Mouse (Mus musculus): Measurements from ENCODE around the gene Cwc22.

Gene Cwc22

GRCm38 (mm10) chr2:77969956-77970355 is 23.8 kb upstream of the Cwc22 start:
- DNase-seq (ENCODE audit: low spot score): no peak

- DNase-seq (ENCODE audit: low spot score): no peak
These were observed 16.4 kb upstream of the Cwc22 start for GRCm38 (mm10) chr2:77962450-77963193.

- no peak for DNase-seq (ENCODE audit: low spot score)
These were observed 15.1 kb upstream of the Cwc22 start for GRCm38 (mm10) chr2:77961256-77961655.

DNA sequence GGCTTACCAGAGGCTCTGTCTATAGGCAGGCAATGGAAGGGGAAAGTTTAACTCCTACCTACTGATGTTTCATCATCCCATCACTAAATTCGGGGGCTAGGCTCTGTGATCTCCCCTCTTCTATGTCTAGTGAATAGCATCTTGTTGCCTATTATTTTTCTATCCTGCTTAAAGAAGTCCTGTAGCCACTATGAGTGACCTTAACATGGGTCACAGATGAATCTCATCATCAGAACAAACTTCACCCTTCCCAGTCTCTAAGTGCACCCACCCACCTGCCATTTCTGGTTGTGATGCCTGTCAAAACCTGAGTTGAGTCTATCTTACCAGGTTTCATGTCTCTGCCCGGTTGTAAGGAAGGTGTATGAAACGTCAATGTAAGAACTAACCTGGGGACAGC is 14.5 kb upstream of the Cwc22 start:
- no peak for DNase-seq (ENCODE audit: low spot score)

DNA sequence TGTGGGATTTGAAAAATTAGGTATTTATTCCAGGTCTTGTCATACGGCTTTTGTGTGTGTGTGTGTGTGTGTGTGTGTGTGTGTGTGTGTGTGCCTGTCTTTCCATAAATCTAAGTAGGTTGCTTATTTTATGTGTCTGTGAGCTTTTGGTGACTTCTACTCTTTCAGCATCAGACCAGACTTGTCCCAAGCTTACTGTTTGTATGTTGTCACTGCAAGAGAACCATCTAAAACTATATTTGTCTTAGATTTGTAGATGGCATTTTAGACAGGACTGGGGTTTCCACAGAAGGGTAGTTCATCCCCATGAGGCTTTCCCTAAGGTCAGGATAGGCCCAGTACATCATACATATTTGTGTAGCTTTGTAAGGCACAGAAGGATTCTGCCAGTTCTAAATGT is 13.2 kb upstream of the Cwc22 start:
- DNase-seq (ENCODE audit: low spot score): no peak

DNA sequence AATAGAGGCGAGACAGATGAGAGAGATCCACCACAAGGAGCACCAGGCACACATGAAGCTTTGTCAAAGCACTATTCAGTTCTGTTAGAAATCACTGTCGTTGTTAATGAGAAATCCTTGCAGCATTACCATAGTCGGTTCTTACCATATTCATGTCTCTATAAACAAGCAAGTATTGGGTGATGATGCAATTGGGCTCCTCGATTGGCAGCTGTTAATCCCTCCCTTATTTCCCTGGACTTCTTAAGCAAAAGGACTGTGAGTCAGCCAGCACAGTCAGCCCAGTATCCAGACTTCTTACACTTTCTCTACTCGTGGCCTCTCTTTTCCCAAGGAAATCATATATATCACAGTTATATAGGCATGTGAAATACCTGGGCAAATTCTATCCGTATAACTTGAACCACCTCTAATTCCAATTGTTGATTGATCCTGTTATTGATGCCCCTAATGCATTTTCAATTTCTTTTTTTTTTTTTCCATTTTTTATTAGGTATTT is 5.3 kb upstream of the Cwc22 start:
- DNase-seq (ENCODE audit: low spot score): no peak

- DNase-seq (ENCODE audit: low spot score): no peak
These were observed 3.9 kb upstream of the Cwc22 start for GRCm38 (mm10) chr2:77950111-77950510.

- DNase-seq (ENCODE audit: low spot score): no peak
These were observed 3.3 kb upstream of the Cwc22 start for GRCm38 (mm10) chr2:77949521-77949920.

- no peak for DNase-seq (ENCODE audit: low spot score)
These were observed 2.7 kb upstream of the Cwc22 start for GRCm38 (mm10) chr2:77948921-77949320.

DNA sequence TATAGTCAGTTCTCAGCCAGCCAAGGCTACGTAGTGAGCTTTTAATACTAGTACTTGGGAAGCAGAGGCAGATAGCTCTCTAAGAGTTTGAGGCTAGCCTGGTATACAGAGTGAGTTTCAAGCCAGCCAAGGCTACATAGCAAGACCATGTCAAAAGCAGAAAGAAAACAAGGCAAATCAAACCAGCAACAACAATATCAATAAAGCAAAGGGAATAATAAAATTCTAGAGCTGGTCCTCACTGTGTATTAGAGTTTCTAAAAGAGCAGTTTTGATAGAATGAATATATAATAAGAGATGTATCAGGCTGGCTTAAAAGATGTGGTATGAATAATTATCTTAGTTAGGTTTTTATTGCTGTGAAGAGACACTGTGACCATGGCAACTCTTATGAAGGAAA is 2.0 kb upstream of the Cwc22 start:
- no peak for DNase-seq (ENCODE audit: low spot score)

DNA sequence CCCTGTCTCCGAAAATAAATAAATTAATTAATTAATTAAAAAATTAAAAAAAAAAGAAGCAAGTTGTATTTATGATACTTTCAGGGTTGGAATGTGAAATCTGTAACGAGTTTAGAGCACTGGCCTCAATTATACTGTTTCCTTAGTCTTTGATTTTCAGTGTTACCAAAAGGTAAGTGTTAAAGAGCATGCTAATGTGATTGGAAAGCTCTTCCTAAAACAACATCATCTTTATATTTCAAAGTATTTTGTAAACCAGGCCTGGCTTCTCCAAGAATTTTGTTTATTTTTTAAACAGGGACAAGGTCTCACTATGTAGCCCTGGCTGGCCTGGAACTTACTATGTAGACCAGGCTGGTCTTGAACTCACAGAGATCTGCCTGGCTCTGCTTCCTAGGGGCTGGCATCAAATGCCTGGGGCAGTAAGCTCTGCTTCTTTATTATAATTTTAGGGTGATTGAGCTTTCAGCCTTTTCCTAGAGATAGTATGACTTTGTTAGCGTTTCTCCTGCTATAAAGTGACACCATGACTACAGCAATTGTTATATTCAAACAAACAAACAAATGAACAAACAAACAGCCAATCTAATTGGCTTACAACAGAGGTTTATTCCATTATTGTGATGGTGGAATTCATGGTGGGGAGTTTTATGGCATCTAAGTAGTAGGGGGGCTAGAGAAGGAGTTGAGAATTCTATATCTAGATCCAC is 1.1 kb upstream of the Cwc22 start:
- no peak for DNase-seq (ENCODE audit: low spot score)

DNA sequence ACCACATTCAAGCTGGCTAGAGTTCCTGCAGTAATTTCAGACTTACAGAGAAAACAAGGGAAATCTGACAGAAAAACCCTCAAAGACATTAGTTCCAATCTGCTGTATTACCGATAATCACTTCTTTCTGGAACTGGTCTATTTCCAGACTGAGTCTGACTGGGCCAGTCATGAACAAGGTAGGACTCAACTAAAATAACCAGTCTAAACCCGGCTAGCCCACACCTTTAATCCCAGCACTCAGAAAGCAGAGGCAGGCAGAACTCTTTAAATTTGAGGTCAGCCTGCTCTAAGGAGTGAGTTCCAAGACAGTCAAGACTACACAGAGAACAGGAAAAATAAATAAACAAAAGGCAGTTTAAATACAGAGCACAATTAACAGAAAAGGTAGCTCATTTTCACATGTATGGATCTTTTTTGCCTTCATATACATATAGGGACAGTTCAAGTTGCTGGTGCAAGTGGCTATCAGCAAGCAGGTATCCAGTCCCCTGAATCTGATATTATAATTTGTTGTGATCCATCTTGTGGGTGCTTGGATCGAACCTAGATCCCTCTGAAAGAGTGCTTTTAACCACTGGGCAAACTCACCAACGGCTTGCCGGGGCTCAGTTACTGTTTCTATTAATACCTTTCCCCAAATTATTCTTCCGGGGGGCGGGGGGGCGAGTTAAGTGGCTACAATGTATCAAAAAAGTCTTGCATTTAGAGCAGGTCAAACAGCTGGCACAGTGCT is 1.1 kb downstream of the Cwc22 start:
- no peak for DNase-seq (ENCODE audit: low spot score)

DNA sequence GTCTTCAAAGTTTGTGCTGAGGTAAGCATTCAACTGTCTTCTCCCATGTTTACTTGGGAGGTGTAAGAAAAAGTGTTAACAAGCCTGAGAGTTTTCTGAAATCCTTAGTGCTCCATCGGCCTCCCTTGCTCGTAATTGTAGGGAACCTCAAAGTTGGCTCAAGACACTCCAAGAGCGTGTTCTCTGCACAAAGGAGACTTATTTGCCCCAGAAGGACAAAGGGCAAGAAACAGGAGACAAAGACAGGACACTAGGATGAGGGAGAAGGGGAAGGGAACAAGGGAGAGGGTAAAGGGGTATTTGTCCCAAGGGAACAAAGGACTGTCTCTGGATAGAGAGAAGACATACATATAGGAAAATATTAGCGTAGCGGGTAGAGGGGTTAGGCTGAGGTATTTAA is 1.9 kb downstream of the Cwc22 start:
- DNase-seq (ENCODE audit: low spot score): no peak

DNA sequence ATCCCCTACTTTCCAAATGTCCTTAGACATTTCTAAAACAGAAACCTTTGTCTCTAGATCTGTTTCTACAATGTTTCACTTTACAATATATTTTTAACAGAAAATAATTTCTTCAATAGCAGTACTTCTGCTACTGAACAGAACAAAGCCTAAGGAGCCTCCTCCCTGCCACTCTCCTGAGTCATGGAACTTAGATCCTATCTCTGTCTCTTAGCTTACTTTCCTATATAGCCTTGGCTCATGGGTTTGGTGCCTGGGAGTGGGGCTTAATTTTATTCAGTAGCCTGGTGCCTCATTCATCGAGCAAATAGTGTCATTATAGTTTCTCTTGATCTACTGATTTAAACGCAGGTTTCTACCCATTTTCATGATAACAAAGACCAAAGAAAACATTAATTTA is 4.2 kb downstream of the Cwc22 start:
- DNase-seq (ENCODE audit: low spot score): no peak

DNA sequence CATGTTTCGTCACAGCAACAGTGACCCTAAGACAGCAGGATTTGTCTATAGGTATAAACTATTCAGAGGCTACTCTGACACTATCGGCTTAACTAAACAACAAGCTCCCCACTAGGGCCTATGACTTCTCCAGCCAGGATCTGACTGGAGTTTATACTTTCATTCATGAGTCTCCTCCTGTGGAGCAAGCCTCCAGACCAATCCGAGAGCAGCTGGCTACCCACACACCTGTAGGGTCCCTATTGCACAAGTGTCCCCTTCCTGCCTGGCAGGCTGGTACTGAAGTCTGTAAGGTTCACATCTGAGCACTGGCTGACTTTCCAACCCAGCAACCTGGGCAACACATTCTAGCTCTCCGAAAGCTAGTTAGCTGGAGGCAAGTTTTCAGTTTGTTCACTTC is 7.9 kb downstream of the Cwc22 start:
- no peak for DNase-seq (ENCODE audit: low spot score)

- no peak for DNase-seq (ENCODE audit: low spot score)
These were observed 8.4 kb downstream of the Cwc22 start for GRCm38 (mm10) chr2:77937818-77938217.

DNA sequence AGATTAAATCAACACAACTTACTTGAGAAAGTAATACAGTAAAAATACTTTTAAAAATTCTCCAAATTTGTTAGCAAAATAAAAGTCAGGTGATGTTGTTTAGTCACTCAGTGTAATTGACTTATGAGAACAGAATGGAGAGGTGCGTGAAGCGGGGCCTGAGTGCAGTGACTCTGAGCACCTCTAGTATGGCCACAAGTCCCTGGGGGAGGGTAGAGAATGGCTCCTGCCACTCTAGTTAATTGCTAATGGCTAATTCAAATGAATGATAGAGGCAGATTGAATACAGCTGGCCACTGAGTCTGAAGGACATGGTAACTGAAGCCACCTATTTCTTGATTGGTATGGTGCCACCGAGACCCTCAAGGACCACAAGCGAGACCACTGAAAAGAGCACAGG is 12.0 kb downstream of the Cwc22 start:
- no peak for DNase-seq (ENCODE audit: low spot score)

DNA sequence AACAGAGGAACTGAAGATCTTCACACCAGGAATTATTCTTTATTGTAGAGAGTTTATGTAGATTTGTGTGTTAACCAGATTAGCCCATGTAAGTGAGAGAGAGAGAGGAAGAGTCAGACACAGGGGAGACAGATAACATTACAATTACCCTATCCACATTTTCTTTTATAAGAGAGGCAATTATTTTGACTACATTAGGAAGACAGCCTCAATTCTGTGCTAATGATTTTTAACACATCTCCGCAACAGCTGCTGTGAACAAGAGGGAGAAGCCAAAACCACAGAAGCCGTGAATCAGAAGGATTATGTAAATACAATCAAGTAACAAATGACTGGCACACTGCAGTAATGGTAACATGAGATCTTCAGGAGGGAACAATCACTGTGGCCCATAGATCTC is 12.5 kb downstream of the Cwc22 start:
- no peak for DNase-seq (ENCODE audit: low spot score)

DNA sequence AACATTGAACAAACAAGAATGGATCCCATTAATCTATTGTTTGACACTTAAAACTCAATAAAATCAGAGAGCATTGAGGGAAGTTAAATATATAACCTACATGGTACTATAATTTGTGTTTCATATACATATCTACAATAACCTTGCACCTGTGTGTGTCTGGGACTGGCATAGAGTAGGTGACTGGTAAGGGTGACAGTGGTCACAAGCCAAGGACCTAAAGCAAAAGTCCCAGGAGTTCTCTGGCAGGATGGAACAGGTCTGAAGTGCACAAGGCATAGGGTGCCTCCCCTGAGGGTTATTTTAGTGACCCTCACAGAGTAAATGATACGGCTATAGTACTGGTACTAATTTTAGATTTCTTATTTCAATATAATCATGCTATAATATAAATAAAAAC is 14.2 kb downstream of the Cwc22 start:
- no peak for DNase-seq (ENCODE audit: low spot score)

DNA sequence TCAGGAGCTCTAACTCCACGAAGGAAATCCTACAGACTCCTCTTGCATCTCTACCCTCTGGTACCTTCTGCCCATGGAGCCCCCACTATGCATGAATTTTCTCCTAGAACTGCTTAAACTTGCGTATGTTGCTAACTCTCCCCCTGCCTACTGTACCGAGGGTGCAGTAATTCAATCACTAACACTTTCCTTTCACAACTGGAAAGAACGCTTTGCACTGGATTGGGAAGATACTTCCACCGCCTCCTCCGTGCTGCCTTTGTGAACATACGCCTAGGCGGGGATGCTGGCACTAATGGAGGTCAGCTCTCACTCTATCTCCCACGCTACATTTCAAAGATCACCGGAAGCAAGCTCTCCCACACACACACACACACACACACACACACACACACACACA is 17.8 kb downstream of the Cwc22 start:
- no peak for DNase-seq (ENCODE audit: low spot score)

DNA sequence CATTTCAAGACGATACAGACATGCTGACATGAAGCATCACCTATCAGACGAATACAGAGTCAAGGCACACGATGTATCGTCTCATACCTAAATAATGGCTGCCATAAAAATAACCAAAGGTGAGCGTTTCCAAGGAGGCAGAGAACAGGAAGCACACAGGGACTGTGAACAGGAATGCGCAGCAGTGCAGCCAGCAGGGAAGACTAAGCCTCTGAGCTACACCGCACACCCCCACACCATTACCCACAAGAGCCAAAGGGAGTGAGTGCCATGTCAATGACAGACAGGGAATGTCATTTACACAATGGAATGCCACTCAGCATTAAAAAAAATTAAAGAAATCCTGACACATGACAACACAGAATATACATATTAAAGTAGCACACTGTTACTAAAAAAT is 19.7 kb downstream of the Cwc22 start:
- no peak for DNase-seq (ENCODE audit: low spot score)

DNA sequence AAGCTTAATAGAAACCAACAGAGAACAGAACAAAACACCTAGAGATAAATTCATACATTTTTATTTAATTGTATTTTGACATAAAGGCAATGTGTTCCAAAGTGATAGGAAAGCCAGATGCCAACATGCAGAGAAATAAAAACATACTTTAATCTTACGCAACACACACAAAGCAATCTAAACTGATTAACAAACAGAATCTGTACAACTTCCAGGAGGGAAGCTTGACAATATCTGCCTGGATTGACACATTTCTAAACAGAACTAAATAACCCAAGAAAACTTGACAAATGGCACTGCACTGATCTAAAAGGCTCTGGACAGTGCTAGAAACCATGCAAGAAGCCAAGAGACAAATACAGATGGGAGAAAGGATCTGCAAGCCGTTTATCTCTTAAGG is 20.2 kb downstream of the Cwc22 start:
- no peak for DNase-seq (ENCODE audit: low spot score)
